Mouse (Mus musculus) midbrain, embryonic 13.5 days (tissue): ENCODE data around the gene Ninj2. TPM values are rescaled to one million over a fixed set of nuclear protein-coding genes. Genes with fewer than 3 reads are reported as not detected.

Experiments
- ATAC-seq: fragments of 200-750 bp; cut with Nextera tagmentation; 2 replicates; pipeline ENCODE4 v1.8.0; 2017; ENCODE audit warnings: mild to moderate bottlenecking, moderate TSS enrichment, moderate library complexity
- H3K27ac ChIP-seq: fragments of 300-500 bp; sonication (generic); 2 replicates; pipeline ENCODE4 v1.5.1; 2015; ENCODE audit warnings: inconsistent platforms, mild to moderate bottlenecking, moderate library complexity
- H3K27me3 ChIP-seq: fragments of 300-500 bp; sonication (generic); 2 replicates; pipeline ENCODE4 v1.6.1; 2015; ENCODE audit warnings: mild to moderate bottlenecking, inconsistent platforms
- H3K36me3 ChIP-seq: fragments of 300-500 bp; sonication (generic); 2 replicates; pipeline ENCODE4 v1.6.1; 2015; ENCODE audit warnings: mild to moderate bottlenecking, inconsistent platforms
- H3K4me1 ChIP-seq: fragments of 300-500 bp; sonication (generic); replicated peaks from 2 replicates; pipeline ENCODE4 v1.6.1; 2015; ENCODE audit warnings: inconsistent platforms
- H3K4me2 ChIP-seq: fragments of 300-500 bp; sonication (generic); replicated peaks from 2 replicates; pipeline ENCODE4 v1.6.1; 2015; ENCODE audit warnings: moderate library complexity, mild to moderate bottlenecking, inconsistent platforms
- H3K4me3 ChIP-seq: fragments of 300-500 bp; sonication (generic); replicated peaks from 2 replicates; pipeline ENCODE4 v1.5.1; 2015; ENCODE audit warnings: mild to moderate bottlenecking, inconsistent platforms
- H3K9ac ChIP-seq: fragments of 300-500 bp; sonication (generic); replicated peaks from 2 replicates; pipeline ENCODE4 v1.6.1; 2015; ENCODE audit warnings: mild to moderate bottlenecking, inconsistent platforms
- H3K9me3 ChIP-seq: fragments of 300-500 bp; sonication (generic); 2 replicates; pipeline ENCODE4 v1.6.1; 2016; ENCODE audit warnings: mild to moderate bottlenecking, inconsistent platforms
- WGBS: fragments of 180-500 bp; shearing (Covaris S2); methylation state at CpG from one replicate; pipeline ENCODE4 v1.1.7; 2015; 5-methylcytosine and 5-hydroxymethylcytosine counted together
- polyA plus RNA-seq: library from polyadenylated mRNA; unstranded; fragments of >200 nt; fragmentation: Nextera tagmentation; extraction: Ambion mirVana; gene quantifications from 2 replicates; pipeline ENCODE4 v1.2.1, GENCODE M21; 2015

The Ninj2 gene
- polyA plus RNA-seq, 1 experiment from 2014 or later: not detected

DNA sequence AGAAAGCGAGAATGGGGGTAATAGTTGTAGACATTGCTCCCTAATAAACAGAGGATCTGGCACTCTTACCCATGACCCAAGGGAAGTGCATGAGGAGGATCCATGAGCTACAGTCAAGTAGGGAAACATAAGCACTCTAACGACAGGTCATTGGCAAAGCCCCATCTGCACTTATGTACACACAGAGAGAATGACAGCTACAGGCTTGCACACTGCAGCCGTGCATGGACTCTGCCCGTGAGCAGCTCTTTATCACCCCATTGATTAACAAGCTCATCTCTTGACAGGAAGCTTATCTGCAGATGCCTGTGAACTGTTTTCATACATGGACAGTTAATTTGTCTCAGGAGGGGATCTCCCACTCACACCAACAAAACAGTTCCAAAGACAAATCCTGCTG lies 74.4 kb downstream of the Ninj2 start:
- Histone ChIP-seq H3K9ac (no peak overlapping the region), H3K4me2 (no peak overlapping the region), H3K36me3 (no peaks in the 10 kb centered on the region), H3K4me1 (no peaks in the 10 kb centered on the region), H3K4me3 (no peak overlapping the region), H3K9me3 (no peaks in the 10 kb centered on the region), H3K27me3 (no peaks in the 10 kb centered on the region), H3K27ac (no peak overlapping the region)
- ATAC-seq: no peak
- 79% methylated on average over 4 of the region's 4 CpGs for WGBS

DNA sequence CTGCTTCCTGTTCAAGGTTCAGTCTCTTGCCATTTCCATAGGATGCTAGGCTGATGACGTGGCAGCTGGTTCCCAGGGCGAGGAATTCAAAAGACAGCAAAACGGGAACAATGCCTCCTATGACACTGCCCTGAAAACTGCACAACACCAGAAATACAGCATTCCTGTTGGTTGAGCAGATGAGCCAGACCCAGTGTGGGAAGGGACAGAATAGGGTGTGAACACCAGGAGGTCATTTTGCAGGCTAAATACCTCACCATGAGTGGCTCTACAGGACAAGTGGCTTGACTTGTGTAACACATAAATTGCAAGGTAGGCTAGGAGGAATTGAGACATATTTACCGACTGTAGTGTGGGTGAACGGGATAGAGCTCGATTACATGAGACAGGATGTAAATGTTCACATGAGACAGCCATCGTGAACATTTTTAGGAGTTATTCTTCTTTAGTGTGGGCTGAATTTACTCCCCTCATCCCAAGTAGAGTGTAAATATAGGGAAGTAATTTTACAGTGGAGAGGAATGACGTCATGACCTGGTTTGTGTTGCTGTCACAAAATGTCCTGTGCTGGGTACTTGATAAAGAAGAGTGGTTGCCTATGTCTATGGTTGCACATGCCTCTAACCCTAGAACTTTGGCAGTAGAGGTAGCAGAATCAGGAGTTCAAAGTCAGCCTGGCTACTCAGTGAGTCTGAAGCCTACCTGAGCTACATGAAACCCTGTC lies 79.3 kb downstream of the Ninj2 start:
- H3K4me1 ChIP-seq: no peaks in the 10 kb centered on the region
- H3K27ac ChIP-seq: no peak overlapping the region
- H3K4me3 ChIP-seq: no peak overlapping the region
- no peak overlapping the region for H3K9ac ChIP-seq
- no peaks in the 10 kb centered on the region for H3K9me3 ChIP-seq
- WGBS: 83% methylated on average over 8 of the region's 8 CpGs
- H3K4me2 ChIP-seq: no peak overlapping the region
- no peaks in the 10 kb centered on the region for H3K27me3 ChIP-seq
- H3K36me3 ChIP-seq: no peaks in the 10 kb centered on the region
- ATAC-seq: no peak

DNA sequence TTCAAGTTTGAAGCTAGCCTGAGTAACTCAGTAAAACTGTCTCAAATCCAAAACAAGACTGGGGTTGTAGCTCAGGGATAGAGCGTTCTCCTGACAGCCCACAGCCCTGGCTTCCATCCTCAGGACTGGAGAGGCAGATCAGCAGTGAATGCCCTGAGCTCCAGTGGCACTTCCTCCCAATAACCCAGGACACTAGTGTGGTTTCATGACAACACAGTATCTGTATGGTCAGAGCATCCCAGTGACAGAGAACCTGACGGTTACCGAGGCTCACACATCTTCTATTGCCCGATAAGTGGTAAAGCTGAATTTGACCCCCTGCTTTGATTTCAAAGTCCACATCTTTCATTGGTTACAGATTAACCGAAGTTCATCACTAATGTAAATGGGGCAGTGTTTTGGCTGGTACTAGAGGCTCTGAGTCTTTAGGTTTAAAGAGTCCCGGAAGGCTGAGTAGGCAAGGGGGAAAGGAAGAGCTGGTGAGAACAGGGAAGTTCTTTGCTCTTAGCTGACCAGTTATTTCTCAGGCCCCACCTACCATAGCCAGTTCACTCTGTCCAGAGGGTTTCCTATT lies 81.0 kb downstream of the Ninj2 start:
- H3K4me2 ChIP-seq: no peak overlapping the region
- H3K4me1 ChIP-seq: no peaks in the 10 kb centered on the region
- no peak overlapping the region for H3K9ac ChIP-seq
- H3K9me3 ChIP-seq: no peaks in the 10 kb centered on the region
- WGBS: 89% methylated on average over 6 of the region's 6 CpGs
- no peaks in the 10 kb centered on the region for H3K36me3 ChIP-seq
- no peak overlapping the region for H3K27ac ChIP-seq
- ATAC-seq: no peak
- H3K4me3 ChIP-seq: no peak overlapping the region
- no peaks in the 10 kb centered on the region for H3K27me3 ChIP-seq

DNA sequence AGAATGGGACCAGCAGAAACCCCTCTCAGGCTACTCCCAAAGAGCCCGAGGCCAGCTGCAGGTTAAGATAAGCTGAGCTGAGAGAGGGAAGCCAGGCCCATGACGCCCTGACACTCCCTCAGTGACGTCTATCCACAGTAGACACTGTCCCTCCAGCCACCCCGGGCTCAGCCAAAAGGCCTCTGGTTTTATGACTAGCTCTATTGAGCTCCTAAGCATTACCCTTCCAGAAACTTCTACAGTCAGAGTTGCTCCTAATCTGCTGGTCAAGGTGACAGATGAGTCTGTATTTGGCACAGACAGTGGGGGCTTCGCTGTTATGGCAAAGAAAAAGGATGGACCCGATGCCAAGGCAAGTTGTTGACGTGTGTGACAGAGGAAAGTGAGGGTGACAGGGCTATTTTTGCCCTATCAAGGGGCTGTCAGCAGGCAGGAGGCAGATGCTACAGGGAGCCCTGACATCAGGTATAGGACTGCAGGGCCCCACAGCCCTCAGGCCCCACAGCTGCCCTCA lies 81.5 kb downstream of the Ninj2 start:
- H3K4me1 ChIP-seq: no peaks in the 10 kb centered on the region
- H3K27ac ChIP-seq: no peak overlapping the region
- no peaks in the 10 kb centered on the region for H3K9me3 ChIP-seq
- H3K36me3 ChIP-seq: no peaks in the 10 kb centered on the region
- WGBS: 81% methylated on average over 7 of the region's 7 CpGs
- H3K9ac ChIP-seq: no peak overlapping the region
- no peak overlapping the region for H3K4me2 ChIP-seq
- no peak for ATAC-seq
- H3K4me3 ChIP-seq: no peak overlapping the region
- no peaks in the 10 kb centered on the region for H3K27me3 ChIP-seq

DNA sequence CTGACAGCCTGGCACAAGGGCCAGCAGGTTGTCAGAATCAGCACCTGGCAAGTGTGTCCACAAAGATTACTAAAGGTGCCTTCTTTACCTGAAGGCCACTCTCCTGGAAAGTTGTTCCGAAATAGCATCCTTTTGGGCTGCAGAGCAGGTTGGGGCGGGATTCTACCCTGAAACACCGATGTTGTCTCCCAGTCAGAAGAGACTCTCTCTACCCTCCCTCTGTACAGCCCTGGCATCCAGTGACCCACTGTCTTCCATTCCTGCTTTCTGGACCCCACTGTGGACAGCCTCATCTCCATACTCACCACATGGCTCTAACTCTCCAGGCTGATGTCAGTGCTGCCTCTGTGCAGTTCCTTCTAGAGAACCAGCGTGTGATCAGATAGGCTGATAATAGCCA lies 82.5 kb downstream of the Ninj2 start:
- no peak overlapping the region for H3K9ac ChIP-seq
- WGBS: 97% methylated on average over 4 of the region's 4 CpGs
- no peak overlapping the region for H3K4me2 ChIP-seq
- H3K27me3 ChIP-seq: no peaks in the 10 kb centered on the region
- H3K27ac ChIP-seq: no peak overlapping the region
- no peaks in the 10 kb centered on the region for H3K4me1 ChIP-seq
- ATAC-seq: no peak
- no peaks in the 10 kb centered on the region for H3K9me3 ChIP-seq
- H3K36me3 ChIP-seq: no peaks in the 10 kb centered on the region
- no peak overlapping the region for H3K4me3 ChIP-seq

DNA sequence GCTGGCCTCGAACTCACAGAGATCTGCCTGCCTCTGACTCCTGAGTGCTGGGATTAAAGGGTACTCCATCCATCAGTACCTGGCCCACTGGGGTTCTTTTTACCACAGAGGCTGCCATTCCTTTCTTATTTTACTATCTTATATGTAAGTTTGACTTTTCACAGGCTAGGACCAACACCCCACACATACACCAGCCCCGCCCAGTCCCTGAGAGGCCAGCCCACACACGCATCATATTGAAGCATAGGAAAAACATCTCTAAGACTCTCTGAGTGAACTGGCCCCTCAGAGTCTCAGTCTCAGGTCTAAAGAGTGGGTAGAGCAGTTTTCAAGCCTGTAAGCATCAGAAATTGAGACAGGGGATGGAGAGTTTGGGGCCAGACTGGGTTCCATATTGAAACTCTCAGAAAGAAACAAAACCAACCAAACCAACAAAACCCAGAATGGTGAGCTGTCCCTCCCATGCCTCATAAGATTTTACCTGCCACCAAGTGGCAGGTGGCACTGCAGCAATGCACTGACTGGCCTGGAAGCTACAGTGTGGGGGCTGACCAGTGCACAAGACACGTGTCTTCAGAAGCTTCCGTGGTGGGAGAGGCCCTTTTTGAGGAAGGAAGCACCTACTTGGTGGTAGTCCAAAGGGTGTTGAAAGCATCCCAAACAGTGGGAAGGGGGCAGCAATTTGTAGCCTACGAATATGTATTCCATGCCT lies 86.0 kb downstream of the Ninj2 start:
- no peaks in the 10 kb centered on the region for H3K9me3 ChIP-seq
- no peaks in the 10 kb centered on the region for H3K36me3 ChIP-seq
- ATAC-seq: no peak
- no peak overlapping the region for H3K27ac ChIP-seq
- no peak overlapping the region for H3K9ac ChIP-seq
- no peak overlapping the region for H3K4me3 ChIP-seq
- no peaks in the 10 kb centered on the region for H3K27me3 ChIP-seq
- H3K4me2 ChIP-seq: no peak overlapping the region
- WGBS: 88% methylated on average over 6 of the region's 6 CpGs
- no peaks in the 10 kb centered on the region for H3K4me1 ChIP-seq

DNA sequence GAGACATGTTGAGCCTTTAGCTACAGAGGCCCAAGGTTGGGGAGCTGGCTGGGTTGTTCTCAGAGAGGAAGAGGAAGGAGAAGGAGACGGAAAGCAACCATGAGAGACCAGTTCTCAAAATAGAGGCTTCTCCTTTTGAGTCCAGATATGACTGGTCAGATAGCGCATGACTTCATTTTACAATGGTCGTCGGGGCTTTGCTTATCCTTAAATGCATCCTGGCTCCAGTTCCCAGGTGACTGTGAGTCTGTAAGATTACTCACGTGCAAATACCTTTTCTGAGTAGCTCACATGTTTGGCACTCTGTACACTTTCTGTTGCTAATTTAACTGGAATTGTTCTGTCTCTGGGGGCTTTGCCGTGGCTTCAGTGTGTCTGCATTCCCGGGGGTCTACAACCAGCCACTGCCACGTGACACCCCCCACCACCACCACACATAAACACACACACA lies 86.6 kb downstream of the Ninj2 start:
- Histone ChIP-seq H3K4me3 (no peak overlapping the region), H3K9me3 (no peaks in the 10 kb centered on the region), H3K4me1 (no peaks in the 10 kb centered on the region), H3K9ac (no peak overlapping the region), H3K27ac (no peak overlapping the region), H3K36me3 (no peaks in the 10 kb centered on the region), H3K4me2 (no peak overlapping the region), H3K27me3 (no peaks in the 10 kb centered on the region)
- WGBS: 83% methylated on average over 8 of the region's 8 CpGs
- ATAC-seq: no peak

DNA sequence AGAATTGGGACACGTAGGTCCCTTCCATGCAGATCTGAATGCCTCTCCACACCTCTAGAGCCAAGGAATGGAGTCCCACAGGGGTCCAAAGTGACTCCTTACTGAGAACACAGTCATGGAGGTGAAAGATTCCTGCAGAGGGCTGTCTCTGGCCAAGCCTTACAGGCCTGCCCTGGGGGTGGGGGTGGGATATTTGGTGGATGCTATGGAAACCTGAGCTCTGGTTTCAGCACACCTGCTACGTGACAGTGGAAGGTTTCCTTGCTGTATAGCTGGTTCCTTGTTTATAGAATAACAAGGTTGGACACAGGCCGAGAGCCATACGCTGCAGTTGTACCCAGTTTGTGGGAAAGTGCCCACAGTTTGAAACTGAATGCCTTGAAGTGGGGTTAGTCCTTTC lies 87.3 kb downstream of the Ninj2 start:
- Histone ChIP-seq H3K9me3 (no peaks in the 10 kb centered on the region), H3K36me3 (no peaks in the 10 kb centered on the region)
- 70% methylated on average over 4 of the region's 4 CpGs for WGBS

DNA sequence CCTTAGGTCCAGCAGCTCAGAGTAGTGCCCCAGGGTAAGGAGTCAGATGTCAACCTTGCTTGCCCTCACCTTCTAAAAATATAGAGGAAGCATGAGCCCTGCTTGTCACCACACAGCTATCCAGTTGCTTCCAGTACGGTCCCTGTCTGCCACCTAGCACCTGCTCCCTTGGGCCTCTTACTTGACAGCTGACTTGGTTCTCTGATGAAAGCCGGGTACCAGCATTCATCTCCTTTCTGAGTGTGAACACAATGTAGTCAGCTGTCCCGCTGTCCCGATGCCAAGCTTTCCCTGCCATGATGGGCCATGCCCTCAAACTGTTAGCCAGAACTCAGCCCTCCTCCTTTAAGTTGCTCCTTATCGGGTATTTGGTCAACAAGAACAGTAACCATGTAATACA lies 89.0 kb downstream of the Ninj2 start:
- no peak for ATAC-seq
- 92% methylated on average over 5 of the region's 5 CpGs for WGBS
- Histone ChIP-seq H3K27ac (no peak overlapping the region), H3K9me3 (no peaks in the 10 kb centered on the region), H3K4me1 (no peaks in the 10 kb centered on the region), H3K9ac (no peak overlapping the region), H3K36me3 (no peaks in the 10 kb centered on the region), H3K4me2 (no peak overlapping the region), H3K4me3 (no peak overlapping the region), H3K27me3 (peaks cover 7% of the 10 kb centered on the region; the same call in 1 of the 2 replicates)

More for the DNA sequence above, 87.3 kb downstream of the Ninj2 start:
- H3K4me1 ChIP-seq: no peaks in the 10 kb centered on the region
- no peak for ATAC-seq
- H3K27ac ChIP-seq: no peak overlapping the region
- no peaks in the 10 kb centered on the region for H3K27me3 ChIP-seq
- H3K4me3 ChIP-seq: no peak overlapping the region
- no peak overlapping the region for H3K4me2 ChIP-seq
- H3K9ac ChIP-seq: no peak overlapping the region

DNA sequence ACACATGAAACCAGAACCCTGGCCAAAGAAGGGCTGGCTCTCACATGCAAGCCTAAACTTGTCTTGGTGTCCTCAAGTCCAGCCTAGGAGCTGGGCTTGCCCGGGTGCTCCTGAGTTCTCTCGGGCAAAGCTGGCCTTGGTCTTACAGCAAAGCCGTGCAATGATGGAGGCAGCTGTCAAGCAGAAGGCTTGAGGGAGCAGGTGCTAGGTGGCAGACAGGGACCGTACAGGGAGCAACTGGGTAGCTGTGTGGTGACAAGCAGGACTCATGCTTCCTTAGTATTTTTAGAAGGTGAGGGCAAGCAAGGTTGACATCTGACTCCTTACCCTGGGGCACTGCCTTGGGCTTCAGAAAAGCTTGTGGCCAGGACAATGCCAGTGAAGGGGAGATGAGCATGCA lies 90.6 kb downstream of the Ninj2 start:
- Histone ChIP-seq H3K27me3 (peaks cover 11% of the 10 kb centered on the region), H3K4me1 (peaks cover 13% of the 10 kb centered on the region), H3K36me3 (no peaks in the 10 kb centered on the region), H3K4me3 (no peak overlapping the region), H3K9ac (no peak overlapping the region), H3K4me2 (no peak overlapping the region), H3K27ac (no peak overlapping the region), H3K9me3 (no peaks in the 10 kb centered on the region)
- 95% methylated on average over 4 of the region's 4 CpGs for WGBS
- ATAC-seq: no peak

DNA sequence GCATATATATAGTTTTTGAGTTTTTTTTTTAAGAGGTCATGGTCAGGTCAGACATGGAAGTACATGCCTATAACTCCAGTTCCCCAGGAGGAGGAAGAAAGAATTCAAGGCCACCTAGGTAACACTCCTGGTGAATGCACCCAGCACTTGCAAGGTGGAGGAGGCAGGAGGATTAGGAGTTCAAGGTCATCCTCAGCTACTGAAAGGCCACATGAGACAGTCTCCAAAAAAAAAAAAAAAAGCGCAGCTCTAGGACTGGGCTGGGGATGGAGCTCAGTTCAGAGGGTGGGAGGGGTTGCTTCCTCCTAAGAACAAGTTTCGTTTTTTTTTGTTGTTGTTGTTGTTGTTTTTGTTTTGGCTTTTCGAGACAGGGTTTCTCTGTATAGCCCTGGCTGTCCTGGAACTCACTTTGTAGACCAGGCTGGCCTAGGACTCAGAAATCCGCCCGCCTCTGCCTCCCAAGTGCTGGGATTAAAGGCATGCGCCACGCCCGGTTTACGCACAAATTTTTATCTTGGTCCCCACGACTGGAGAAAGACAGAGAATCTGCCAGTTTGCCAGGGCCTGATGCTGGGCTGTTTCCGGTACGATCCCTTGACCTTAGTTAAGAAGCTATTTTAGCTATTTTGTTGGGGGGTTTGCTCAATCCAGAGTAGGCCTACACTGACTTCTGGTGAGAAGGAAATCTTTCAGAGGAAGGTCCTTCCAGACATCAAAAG lies 92.0 kb downstream of the Ninj2 start:
- H3K36me3 ChIP-seq: no peaks in the 10 kb centered on the region
- H3K4me3 ChIP-seq: no peak overlapping the region
- H3K4me1 ChIP-seq: peaks cover 13% of the 10 kb centered on the region
- WGBS: 91% methylated on average over 12 of the region's 12 CpGs
- no peaks in the 10 kb centered on the region for H3K9me3 ChIP-seq
- H3K27ac ChIP-seq: no peak overlapping the region
- no peak for ATAC-seq
- peaks cover 11% of the 10 kb centered on the region for H3K27me3 ChIP-seq
- no peak overlapping the region for H3K4me2 ChIP-seq
- H3K9ac ChIP-seq: no peak overlapping the region

DNA sequence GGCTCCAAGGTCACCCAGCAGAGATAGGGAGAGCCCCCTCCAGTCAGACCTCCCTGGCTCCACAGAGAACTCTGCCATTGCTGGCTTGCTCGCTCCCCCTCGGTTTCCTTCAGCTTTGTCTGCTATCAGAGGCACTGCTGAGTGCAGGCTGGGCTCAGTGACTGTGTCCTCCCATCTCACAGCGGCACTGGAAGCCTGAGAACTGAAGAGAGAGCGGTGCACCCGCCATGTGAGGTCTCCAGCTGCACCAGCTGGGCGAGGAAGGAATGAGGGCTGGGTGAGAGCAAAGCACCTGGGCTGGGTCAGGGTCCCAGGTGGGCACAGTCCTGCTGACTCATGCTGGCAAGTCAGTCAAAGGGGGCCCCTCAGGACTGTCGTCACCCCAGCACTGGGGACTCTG lies 92.6 kb downstream of the Ninj2 start:
- Histone ChIP-seq H3K27ac (no peak overlapping the region), H3K4me2 (no peak overlapping the region), H3K4me1 (peaks cover 13% of the 10 kb centered on the region), H3K9me3 (no peaks in the 10 kb centered on the region), H3K27me3 (peaks cover 11% of the 10 kb centered on the region), H3K36me3 (no peaks in the 10 kb centered on the region), H3K9ac (no peak overlapping the region), H3K4me3 (no peak overlapping the region)
- no peak for ATAC-seq
- WGBS: 48% methylated on average over 7 of the region's 7 CpGs
